Mouse (Mus musculus) erythroblast, embryonic 14.5 days (primary cell): Measurements from ENCODE around the gene Npm1. TPM values are rescaled to one million over a fixed set of nuclear protein-coding genes. Genes with fewer than 3 reads are reported as not detected.
A peak's percentile ranks its signal among the peaks of the same experiment; 100 is the strongest.

Source experiments
- H3K27me3 ChIP-seq: 2 replicates; pipeline ENCODE4 v1.6.1; 2012; ENCODE audit warnings: inconsistent platforms; ENCODE audit not compliant: control insufficient read depth
- H3K36me3 ChIP-seq: 2 replicates; pipeline ENCODE4 v1.6.1; 2012; ENCODE audit warnings: mild to moderate bottlenecking, inconsistent platforms; ENCODE audit not compliant: control insufficient read depth
- H3K4me1 ChIP-seq: 2 replicates; pipeline ENCODE4 v1.6.1; 2012; ENCODE audit warnings: inconsistent platforms; ENCODE audit not compliant: control insufficient read depth
- H3K4me3 ChIP-seq: replicated peaks from 2 replicates; pipeline ENCODE3; 2012; ENCODE audit warnings: moderate library complexity, mild to moderate bottlenecking, inconsistent platforms
- H3K9me3 ChIP-seq: 2 replicates; pipeline ENCODE4 v1.6.1; 2012; ENCODE audit warnings: low read length, inconsistent platforms, mixed read lengths; ENCODE audit not compliant: control insufficient read depth
- GATA1 ChIP-seq: IDR thresholded peaks from 2 replicates; pipeline ENCODE4 v1.6.1; 2012; ENCODE audit warnings: low read length, inconsistent platforms, mixed read lengths
- TAL1 ChIP-seq: IDR thresholded peaks from 3 replicates; pipeline ENCODE4 v1.6.1; 2012; ENCODE audit warnings: low read length, inconsistent platforms, mixed read lengths
- polyA plus RNA-seq: library from polyadenylated mRNA; stranded (reverse); fragments of >175 nt; gene quantifications from 2 replicates; pipeline ENCODE4 v1.2.3, GENCODE M21; 2012

The Npm1 gene
- polyA plus RNA-seq, 1 experiment = 5.8 TPM

DNA sequence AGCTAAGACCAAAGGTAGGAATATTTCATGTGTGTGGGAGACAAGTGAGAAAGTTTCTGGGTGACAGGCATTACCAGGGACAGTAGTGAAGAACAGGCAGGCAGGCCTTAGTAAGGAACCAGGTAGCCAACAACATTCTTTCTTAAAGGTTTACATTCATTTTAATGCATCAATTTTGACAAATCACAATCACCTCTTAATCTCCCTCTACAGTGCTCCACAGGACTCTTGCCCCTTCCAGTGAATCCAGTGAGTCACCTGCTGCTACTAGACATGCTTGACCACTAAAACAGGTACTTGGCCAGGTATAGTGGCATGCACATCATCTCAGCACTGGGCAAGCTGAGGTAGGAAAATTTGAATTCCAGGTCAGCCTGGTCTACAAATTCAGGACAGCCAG lies 12.6 kb downstream of the Npm1 start:
- Histone ChIP-seq H3K27me3 (peaks cover 42% of the 10 kb centered on the region), H3K4me3 (no peak overlapping the region), H3K4me1 (peaks cover 9% of the 10 kb centered on the region), H3K9me3 (peaks cover 7% of the 10 kb centered on the region; the same call in 1 of the 2 replicates), H3K36me3 (peaks cover 64% of the 10 kb centered on the region)
- no peak for TF ChIP-seq GATA1
- no peak for TF ChIP-seq TAL1

DNA sequence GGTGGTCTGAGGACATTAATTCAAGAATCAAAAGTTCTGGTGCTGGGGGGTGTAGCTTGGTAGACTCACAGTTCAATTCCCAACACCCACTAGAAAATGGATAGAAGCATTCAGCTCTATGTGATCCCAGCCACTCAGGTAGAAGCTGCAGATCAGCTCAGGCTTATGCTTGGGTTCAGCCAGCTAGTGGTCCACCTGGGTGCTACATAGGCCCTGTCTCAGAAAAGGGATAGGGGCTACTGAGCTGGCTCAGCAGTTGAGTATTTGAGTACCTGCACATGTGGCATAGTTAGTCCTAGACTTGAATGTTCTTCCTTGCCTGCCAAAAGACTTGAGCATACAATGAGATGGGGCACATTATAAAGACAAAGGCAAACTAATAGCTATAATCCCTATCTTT lies 13.6 kb downstream of the Npm1 start:
- TF ChIP-seq GATA1 (no peak), TAL1 (no peak)
- Histone ChIP-seq H3K9me3 (peaks cover 7% of the 10 kb centered on the region; the same call in 1 of the 2 replicates), H3K36me3 (peaks cover 55% of the 10 kb centered on the region)

DNA sequence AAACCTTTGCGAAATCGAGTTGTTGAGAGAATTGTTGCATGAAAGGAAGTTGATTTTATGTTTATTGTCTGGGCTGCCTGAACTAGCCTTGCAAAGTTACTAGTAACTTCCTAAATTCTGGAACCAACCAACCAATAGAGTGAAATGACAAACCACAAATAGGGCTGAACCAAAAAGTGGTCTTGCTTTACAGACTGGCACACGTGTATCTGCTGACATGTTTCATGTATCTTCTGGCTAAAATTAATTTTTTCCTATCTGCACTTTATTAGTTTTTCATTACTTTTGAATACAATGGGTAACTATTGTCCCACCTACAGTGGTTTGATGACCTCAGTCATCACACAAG lies 13.9 kb downstream of the Npm1 start:
- TF ChIP-seq GATA1 (no peak), TAL1 (no peak)
- Histone ChIP-seq H3K4me1 (peaks cover 9% of the 10 kb centered on the region), H3K9me3 (peaks cover 7% of the 10 kb centered on the region; the same call in 1 of the 2 replicates), H3K36me3 (peaks cover 51% of the 10 kb centered on the region), H3K4me3 (no peak overlapping the region), H3K27me3 (peaks cover 55% of the 10 kb centered on the region)

More for the DNA sequence above, 13.6 kb downstream of the Npm1 start:
- H3K4me1 ChIP-seq = peaks cover 9% of the 10 kb centered on the region
- H3K27me3 ChIP-seq = peaks cover 51% of the 10 kb centered on the region
- H3K4me3 ChIP-seq = no peak overlapping the region

DNA sequence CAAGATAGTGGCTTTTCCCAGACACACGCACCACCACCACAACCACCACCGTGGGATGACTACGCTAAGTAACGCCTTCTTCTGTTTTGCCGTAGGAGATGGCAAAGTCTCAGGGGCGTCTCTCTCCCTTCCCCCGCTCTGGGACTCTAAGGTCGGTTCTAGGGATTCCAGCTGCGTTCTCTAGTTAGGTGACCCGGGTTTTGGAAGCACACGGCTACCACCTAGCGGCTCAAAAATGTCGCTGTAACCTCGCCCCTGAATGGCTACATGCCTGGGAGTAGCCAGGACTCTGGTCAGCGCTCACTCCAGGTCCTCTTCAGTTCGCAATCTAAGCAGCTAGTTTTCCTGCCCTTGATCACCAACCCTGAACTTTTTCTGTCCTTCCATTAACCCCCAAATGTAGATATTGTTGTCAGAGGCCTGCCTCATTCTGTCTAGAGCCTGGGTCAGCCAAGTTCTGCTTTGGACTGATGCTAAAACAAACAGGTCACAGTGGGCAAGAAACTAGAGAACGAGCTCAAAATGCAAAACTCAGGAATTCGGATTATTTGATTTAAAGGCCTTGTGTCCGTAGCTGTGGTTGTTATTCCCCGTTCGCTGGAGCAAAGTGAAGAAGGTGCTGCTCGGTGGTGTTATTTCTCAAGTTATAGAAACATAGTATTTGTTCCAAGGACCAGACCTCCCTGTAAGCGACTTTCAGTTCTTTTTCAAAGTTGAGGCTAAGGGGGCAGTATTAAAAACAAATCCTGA lies 14.5 kb downstream of the Npm1 start:
- no peak for TF ChIP-seq GATA1
- no peak for TF ChIP-seq TAL1
- Histone ChIP-seq H3K36me3 (peaks cover 45% of the 10 kb centered on the region), H3K9me3 (peaks cover 7% of the 10 kb centered on the region; the same call in 1 of the 2 replicates), H3K4me1 (peaks cover 9% of the 10 kb centered on the region), H3K4me3 (peak overlapping the region; percentile 29), H3K27me3 (peaks cover 60% of the 10 kb centered on the region)

DNA sequence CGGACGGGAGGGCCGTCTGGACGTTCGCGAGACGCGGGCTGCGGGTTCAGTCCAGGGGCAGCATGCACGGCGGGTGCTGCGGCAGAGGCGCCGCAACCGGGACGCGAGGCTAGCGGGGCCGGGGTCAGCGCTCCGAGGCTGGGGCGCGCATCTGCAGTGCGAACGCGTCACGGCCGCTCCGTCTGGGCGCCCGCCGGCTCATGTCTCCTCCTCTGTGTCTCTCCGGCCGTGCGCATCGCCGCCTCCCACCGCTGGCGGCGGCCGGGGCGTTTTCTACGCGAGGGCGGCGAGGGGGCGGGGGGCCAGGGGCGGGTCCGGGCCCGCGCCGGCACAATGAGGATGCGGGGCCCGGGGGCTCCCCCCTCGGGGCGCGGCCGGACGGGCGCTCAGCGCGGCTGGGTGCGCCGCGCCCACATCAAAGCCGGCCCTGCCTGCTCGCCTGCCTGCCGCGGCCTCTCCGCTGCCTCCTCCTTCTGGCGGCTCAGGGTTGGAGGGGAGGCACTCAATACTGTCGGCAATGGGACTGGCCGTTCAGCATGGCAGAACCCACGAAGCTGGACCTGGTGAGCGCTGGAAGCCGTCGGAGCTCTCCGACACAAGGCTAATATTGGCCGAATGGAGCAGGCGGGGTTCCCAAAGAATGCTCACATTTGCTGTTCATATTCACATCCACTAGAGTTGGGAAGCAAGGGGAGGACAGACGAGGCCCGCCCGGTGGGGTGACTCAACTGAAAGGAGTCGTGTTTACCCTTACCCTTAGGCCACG lies 15.3 kb downstream of the Npm1 start:
- Histone ChIP-seq H3K4me3 (peak overlapping the region; percentile 31), H3K27me3 (peaks cover 68% of the 10 kb centered on the region), H3K36me3 (peaks cover 38% of the 10 kb centered on the region), H3K9me3 (peaks cover 7% of the 10 kb centered on the region; the same call in 1 of the 2 replicates), H3K4me1 (peaks cover 9% of the 10 kb centered on the region)
- no peak for TF ChIP-seq GATA1
- no peak for TF ChIP-seq TAL1

DNA sequence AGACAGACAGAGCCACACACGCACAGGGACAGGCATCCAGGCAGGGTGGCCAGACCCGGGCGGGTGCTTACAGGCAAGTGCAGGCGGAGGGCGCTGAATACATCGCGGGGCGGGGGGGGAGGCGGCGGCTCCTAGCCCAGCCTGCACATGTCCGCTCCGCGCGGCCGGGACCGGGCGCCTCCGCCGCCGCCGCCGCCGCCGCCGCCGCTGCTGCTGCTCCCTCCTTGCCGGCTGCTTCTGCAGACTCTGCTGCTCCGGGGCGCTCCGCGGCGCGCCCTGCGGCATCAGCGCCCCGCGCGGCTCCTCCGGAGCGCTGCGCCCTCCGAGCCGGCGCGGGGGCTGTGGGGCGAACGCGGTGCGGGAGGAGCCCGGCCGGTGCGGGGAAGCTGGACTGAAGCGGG lies 15.8 kb downstream of the Npm1 start, which contains the start of gene Fgf18:
Gene Fgf18, minus strand, starts transcription at position 230 of the 401 bp plus-strand sequence.
- peaks cover 9% of the 10 kb centered on the region for H3K4me1 ChIP-seq
- TF ChIP-seq TAL1 (no peak), GATA1 (no peak)
- H3K36me3 ChIP-seq = peaks cover 32% of the 10 kb centered on the region
- peaks cover 74% of the 10 kb centered on the region for H3K27me3 ChIP-seq
- H3K9me3 ChIP-seq = peaks cover 7% of the 10 kb centered on the region; the same call in 1 of the 2 replicates
- peak within 1 kb of the TSS; percentile 31 for H3K4me3 ChIP-seq

DNA sequence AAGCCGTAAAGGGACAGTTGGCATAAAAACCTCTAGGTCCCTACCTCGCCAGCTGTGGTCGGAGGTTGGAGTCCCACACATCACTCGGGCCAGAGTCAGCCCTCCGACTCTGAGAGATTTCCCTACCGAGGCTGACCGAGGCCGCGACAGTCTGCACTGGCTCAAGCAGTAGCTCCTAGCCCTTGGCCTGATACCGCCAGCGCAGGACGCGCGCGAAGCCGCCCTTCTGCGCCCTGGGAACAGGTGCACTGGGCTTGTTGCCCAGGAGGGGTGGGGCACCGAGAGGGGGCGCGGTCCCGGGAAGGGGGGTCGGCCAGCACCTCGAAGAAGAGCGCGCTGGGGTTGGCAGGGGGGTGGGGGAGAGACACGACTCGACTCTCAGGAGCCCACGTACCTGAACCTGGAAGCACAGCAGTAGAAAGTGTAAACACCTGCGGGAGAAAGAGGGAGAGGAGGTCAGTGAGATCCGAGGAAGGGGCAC lies 16.3 kb downstream of the Npm1 start:
- Histone ChIP-seq H3K4me3 (no peak overlapping the region), H3K9me3 (peaks cover 7% of the 10 kb centered on the region; the same call in 1 of the 2 replicates), H3K36me3 (peaks cover 27% of the 10 kb centered on the region), H3K27me3 (peaks cover 74% of the 10 kb centered on the region), H3K4me1 (peaks cover 9% of the 10 kb centered on the region)
- TF ChIP-seq GATA1 (no peak), TAL1 (no peak)

DNA sequence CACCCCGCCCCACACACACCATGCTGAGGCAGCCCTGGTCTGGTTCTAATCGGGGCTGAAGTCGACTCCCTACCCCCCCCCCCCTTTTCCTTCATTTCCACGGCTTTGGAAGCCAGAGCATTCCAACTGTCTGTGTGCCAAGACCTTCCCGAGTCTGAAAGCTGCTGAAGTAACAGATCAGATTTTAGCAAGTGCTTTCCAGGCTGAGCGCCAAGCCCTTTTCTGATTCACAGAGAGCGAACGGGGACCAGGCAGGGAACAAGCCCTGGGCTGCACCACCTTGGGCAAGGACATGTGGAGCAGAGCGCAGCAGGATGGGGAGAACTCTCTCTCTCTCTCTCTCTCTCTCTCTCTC lies 16.9 kb downstream of the Npm1 start:
- TF ChIP-seq GATA1 (no peak), TAL1 (no peak)
- H3K36me3 ChIP-seq = peaks cover 21% of the 10 kb centered on the region
- peaks cover 7% of the 10 kb centered on the region; the same call in 1 of the 2 replicates for H3K9me3 ChIP-seq
- peaks cover 9% of the 10 kb centered on the region for H3K4me1 ChIP-seq
- H3K27me3 ChIP-seq = peaks cover 74% of the 10 kb centered on the region
- H3K4me3 ChIP-seq = no peak overlapping the region
